Mouse (Mus musculus): ENCODE results near the gene Pibf1.

DNA sequence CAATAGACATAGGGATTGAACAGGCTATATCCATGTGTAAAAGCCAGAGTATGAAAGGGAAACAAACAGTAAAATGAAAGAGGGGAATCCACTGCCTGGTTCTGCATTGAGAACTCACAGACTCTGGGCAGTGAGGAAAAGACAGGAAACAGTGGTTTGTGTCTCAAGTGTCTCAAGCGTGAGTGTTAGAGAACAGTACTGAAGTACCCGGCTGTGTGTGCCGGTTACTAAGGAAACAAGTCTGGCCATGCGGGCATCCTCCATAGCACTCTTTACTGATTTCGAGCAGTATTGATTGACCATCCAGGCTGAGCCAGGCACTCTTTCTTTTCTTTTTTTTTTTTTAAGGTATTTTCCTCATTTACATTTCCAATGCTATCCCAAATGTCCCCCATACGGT is 60.7 kb downstream of the Pibf1 start:
- TF ChIP-seq JUN (IDR thresholded peaks at IDR 0.05; ENCODE audit: insufficient read depth, low read depth, low read length) (no peak), TCF12 (IDR thresholded peaks at IDR 0.05; ENCODE audit: low read depth, low read length) (no peak), BHLHE40 (IDR thresholded peaks at IDR 0.05; ENCODE audit: low read depth, low read length) (no peak), TBP (conservative IDR thresholded peaks at IDR 0.05; ENCODE audit: low read depth, low read length) (no peak), USF2 (conservative IDR thresholded peaks at IDR 0.05; ENCODE audit: low read depth, low read length) (no peak), MYC (IDR thresholded peaks at IDR 0.05; ENCODE audit: low read depth, low read length) (no peak), HCFC1 (IDR thresholded peaks at IDR 0.05; ENCODE audit: low read depth, low read length) (no peak), SMC3 (IDR thresholded peaks at IDR 0.05; ENCODE audit: low read depth, low read length) (no peak), POLR2A (IDR thresholded peaks at IDR 0.05; ENCODE audit: low read depth, low read length) (no peak), CTCF (conservative IDR thresholded peaks at IDR 0.05 in 1 of 2, IDR thresholded peaks at IDR 0.05 in 1 of 2; ENCODE audit: low read depth in 2 of 2, low read length in 2 of 2) (no peak), EP300 (IDR thresholded peaks at IDR 0.05; ENCODE audit: low read length) (no peak), POLR2AphosphoS2 (IDR thresholded peaks at IDR 0.05; ENCODE audit: low read depth, low read length) (no peak), CHD2 (IDR thresholded peaks at IDR 0.05; ENCODE audit: low read length) (no peak), CHD1 (IDR thresholded peaks at IDR 0.05; ENCODE audit: low read depth, low read length) (no peak)

Data from CH12.LX (cell line).